Mouse (Mus musculus): ENCODE measurements at regions not wholly inside any gene's neighbourhood (a gene's known extent, or its start where the extent isn't known, plus 50 kb on each side); places are given as distances from the start of the nearest gene placed in this dataset.
A peak's percentile ranks its signal among the peaks of the same experiment; 100 is the strongest.

DNA sequence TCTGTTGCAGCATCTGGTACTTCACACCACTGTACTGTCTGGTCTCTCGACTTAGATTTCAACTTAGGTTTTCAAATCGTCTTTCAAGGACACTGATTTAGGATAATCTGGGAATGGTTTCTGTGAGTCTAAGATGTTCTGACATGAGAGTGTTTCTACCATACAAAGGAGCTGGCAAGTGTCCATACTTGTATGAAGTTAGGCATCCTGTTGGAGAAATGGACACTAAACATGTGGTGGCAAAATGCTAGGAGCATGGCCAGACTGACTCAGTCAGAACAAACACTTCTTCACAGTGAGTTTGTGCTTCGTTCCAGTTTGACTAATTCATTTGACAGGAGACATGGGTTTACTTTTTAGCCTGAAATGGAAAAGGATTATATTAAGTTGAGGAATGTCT, 194.5 kb upstream of the Thbs1 start:
- DNase-seq: no peak

DNA sequence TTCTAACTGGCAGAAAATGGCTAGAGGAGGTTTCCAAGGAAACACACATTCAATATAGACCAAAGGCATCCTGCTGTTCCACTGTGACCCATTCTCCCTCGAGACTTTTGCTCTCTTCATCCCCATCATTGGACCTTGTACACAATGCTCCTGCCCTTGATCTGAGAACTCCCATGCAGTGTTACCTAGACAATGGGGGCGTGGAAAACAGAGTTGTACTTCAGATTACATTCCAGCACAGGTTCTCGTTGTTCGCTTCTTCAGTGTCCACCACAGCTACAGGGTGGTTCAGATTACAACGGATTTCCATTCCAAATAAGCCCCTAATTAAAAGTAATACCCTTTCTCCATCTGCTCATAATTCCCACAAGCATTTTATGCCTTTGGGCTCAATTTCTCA, 186.8 kb upstream of the Thbs1 start:
- no peak for DNase-seq

DNA sequence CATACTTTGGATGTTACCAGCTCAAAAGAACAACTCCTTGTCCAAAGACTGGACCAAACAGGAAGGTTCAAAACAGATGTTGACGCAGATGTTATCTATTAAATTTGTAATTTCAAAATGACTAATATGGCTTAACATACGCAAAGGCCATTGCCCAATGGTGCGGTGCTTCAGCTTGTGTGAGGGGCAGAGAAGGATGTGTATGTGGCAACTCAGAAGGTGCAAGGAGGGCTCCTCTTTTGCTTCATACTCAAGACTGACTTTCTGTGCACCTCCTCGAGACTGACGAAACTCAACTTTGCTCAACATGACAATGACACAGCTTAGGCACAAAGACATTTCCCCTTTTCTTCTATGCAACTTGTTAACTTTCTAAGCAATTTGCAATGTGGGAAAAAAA, 186.3 kb upstream of the Thbs1 start:
- no peak for DNase-seq

DNA sequence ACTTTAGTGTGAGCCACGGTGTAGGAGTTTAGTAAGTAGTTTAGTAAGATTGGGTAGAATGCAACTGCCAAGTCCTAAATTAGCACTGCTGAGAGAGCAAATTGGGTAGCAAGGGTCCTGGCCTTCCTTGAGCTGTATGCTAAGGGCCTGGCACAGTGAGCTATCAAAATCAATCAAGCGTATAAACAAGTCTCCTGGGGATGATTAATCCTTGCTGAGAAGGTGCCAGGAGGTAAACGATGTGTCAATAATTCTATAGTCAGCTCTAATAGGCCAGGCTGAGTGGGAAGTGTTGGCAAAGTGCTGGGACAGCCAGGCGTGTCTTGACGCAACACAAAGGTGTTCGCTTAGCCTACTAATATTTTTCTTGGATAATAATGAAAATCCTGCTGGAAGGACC, 183.6 kb upstream of the Thbs1 start:
- no peak for DNase-seq

DNA sequence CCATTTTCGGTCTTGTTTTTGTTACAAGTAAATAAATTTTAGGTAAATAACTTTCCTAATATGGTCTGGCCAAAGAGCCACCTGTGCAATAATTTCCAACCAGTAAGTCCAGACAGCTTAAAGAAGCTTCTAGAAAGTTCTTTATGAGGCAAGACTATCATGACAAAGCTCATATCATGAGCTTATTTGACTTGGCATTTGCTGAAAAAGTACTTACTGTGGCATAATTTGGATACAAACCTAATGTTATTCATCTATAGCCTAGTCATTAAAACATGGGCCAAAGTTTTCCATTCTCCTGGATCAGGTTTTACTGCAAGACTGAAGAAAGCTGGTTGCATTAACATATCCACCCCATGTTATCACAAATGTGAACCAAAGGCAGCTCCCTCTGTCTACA, 182.1 kb upstream of the Thbs1 start:
- no peak for DNase-seq

DNA sequence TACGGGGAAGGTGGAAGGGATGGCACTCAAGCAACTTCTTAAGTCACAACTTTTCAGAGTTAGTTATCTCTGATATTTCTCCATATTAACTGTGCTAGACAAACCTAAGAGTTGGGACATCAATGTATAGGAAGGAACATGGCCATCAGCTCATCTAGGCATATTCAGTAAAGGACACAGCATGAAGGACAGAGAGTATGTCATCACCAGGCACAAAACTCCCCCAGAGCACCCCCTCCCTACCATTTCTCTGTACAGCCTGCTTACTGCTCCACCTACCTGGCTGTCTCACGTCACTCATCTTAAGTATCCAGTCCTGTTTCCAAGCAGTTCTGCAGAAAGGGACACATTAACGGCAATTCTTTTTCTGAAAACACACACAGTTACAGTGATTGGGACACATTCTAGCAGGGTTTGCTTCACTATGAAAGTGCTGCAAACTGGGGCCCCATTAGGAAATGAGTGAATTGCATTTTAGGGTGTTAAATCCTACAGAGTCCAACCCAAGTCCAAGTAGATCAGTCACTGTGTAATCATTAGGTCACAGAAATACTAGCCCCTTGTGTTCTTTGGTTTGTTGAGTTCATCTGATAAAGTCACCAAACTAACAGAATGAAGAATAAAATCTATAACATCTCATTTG, 180.7 kb upstream of the Thbs1 start:
- DNase-seq: no peak

DNA sequence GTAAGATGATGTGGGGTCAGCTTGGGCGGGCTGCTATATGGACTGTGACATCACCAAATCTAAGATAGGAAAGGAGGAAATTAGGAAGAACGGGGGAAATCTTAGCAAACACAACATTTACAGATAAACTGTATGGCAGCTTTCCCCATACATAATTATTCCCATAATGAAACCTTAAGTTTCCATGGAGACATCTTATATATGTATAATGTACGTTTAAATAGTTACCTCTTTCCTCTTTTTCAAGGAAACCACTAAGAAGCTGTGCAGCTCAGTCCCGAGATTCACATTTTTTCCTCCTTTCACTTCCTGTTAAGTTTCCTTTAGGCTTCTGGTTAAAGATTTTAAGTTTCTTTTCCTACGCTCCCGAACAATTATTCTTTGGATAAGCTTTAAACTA, 175.1 kb upstream of the Thbs1 start:
- DNase-seq: no peak

DNA sequence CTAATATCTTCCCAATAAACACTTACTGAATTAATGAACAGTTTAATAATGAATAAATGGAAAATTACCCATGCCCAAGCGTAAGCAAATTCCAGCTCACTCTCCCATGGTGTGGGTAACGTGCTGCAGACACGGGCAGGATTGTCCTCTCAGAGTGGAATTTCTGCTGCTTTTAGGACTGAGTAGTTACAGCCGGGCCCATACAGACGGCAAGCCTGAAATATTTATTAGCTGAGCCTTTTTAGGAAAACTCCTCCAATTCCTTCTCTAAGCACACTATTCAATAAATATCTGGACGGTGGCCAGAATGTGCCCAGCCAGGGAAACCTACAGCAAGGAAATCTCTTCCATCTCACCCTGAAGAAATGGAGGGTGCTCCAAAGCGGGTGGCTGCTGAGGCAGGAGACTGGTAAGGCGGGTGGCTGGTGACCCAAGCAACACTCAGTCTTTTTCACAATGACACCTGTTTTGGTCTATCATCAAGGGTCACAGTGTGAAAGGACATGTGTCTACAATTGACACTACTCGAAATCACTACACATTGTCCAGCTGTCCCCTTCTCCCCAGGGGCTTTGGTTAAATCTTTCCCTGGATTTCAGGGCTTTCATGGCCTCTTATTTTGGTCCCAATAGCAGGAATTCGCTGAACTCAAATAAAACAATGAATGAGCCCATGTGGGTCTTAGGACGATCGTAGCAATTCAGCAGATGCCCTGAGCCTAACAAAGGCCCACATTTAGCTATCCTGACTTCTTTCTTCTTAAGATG, 173.2 kb upstream of the Thbs1 start:
- no peak for DNase-seq

DNA sequence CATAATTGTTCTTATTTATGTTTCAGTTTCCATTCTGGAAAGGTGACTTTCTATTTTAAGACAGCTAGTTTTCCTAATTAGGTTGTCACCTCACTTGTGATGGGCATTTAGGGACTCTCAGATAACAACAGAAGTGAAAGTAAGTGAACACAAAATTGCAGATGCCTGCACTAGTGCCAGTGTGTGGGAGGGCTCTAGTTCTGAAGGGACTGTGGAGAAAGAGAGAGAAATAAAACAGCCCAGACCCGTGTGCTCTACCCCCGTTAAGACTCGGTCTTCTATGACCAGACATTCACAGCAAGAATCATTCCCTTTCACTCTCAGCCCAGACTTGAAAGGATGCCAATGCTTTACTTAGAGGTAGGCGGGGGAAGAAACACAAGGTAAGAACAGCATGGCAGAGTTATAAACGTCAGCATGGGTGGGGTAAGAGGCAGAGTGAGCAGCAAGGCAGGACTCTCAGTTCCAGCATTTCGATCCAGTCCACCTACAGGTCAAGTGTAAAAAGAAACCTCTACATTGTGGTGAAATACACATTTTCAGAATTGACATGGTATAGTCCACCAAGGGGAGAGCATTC, 170.1 kb upstream of the Thbs1 start:
- peak in 1 of 2 experiments; percentile 18 for DNase-seq

DNA sequence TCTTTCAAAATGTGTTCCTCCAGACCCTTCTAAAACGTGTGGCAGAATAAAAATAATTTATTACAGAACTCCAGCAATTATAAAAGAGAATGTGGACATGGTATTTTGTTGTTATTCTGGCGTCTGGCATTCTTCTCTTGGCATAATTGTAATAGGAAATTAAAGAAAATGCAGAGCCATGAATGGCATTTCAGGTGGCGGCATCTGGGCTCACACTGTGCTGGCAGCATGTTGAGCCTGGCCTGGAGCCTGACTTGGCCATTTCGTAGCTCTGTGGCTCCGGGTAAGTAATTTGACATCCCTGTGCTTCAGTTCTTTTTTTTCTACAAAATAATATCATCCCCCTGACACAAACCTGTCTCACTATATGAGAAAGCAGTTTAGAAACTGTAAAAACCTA, 168.0 kb upstream of the Thbs1 start:
- no peak for DNase-seq

DNA sequence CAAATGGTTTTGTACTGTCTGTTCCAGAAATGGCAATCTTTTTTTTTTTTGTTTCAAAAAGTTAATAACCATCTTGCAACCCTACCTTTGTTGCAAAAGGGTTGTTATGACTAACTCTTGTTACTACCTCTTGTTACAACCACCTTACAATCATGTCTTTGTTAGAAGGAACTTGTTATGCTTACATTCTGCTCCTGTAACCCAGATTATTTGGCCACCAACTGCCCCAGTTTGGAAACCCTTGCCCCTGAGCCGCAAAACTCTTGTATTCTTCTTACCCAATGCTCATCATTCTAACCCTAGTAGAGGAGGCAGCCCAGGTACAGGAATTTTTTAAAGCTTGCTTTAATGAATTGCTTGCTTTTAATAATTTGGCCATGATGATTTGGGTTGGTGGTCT, 167.4 kb upstream of the Thbs1 start:
- no peak for DNase-seq

DNA sequence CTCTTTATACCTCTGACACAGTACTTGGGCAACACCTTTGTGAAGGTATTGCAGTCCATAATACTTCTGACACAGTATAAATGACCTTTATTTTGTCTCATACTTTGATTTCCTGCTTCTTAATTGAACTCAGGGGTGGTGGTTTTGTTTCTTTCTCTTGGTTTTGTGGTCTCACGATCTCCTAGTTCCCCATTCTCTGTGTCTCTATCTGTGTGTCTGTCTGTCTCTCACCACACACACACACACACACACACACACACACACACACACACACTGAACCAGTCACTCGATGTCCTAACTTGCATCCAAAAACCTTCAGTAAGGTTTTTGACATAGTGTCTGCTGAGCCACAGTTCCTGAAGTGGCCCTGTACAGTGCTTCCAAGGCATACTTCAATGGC, 166.7 kb upstream of the Thbs1 start:
- no peak for DNase-seq

DNA sequence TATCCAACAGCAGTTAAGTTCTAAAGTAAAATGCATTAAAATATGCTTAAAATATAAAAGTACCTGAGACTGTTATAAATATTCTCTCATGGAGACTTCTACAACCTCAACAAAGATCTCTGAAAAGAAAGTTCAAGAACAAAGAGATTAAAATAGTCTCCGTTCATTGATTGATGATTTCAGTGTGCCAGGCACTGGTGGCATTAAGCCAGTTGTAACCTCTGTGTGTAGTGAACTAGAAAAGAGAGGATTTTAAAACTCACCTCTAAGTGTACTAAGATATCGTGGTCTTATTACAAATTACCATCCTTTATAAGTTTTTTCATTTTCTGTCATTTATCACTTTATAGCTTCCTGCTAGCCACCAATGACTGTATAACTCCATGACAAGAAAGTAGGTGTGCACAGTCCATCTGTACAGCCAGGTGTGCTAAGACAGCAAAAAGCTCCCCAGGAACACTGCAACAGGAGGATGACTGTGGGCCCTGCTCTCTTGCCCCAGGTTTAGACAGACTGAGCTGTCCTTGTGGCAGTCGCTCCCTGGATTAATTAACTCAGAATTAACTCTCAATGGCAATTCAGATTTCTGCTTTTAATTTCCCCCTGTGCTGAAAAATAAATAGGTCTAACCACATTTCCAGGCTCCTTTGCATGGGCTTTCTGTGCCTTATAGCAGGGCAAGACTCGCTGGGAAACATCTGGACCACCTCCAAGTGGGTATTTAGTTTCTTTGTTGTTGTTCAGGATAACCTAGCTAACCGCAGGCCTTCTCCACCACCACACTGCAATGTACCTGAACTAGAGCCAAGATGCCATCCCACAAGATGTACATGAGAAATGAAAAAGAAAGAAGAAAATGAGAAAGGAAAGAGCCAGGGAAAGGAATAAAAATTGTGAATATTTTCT, 161.0 kb upstream of the Thbs1 start:
- no peak for DNase-seq

DNA sequence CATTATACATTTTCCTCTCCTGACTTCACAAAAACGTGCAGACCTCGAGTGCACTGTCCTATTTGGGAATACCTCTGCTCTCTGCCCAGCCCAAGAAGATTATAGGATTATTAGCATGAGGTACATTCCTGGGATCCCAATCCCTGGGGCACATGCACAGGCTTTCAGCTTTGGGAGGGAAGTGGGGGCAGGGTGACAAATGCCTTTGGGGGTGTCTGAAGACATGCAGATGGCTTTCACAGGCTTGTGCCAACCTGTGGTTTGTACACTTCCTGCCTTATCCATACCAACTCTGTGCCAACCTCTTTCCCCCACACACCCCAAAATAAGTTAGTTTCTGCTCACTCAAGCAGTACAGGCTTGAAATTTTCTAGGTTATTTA, 160.3 kb upstream of the Thbs1 start:
- no peak for DNase-seq

DNA sequence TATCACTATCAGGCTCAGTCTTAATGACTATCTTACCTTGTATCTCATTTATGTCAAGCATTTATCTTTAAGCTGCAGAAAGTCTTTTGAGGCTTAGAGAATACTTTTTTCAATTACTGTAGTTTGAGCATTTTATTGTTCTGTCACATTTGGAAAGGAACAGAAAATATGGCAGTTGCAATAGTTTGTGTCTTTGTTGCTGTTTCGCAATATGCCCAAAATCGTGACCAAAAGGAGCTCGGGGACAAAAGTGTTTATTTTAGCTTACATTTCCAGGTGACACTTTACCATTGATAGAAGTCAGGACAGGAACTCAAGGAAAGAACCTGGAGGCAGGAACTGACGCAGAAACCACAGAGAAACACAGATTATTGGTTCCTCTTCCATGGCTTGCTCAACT, 152.9 kb upstream of the Thbs1 start:
- no peak for DNase-seq

DNA sequence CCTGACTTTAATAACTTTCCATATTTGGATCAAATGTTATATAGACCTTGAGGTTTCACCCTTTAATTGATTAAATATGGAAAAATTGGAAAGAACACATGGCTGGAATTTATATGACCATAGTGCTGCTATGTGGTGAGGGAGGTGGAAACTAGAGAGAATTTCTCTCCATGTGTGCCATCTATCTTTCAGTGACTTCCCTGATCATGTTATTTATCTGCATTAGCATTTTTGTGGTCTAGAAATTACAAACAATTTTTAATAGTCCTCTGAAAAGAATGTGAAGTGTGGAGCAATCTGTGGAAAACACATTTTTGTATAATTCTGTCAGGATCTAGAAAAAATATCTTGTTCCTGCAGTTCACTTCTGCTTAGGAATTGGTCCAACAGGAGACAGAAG, 152.2 kb upstream of the Thbs1 start:
- no peak for DNase-seq

DNA sequence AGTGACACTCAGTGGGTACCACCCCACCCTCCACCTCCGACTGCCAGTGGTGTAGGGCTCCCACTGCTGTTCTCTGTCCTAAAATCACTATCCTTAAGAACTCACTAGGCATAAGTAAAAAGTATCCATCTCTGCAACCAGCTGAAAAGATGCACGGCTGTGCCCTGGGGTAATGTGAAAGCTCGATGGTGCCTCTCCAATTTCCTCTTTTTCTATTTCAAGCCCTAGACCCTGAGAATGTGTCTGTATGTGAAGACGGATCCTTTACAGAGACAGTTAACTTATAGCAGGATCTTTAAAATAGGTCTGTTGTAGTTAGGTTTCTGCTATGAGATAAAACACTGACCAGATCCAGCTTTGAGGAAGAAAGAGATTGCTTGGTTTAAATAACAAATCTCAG, 149.1 kb upstream of the Thbs1 start:
- no peak for DNase-seq

DNA sequence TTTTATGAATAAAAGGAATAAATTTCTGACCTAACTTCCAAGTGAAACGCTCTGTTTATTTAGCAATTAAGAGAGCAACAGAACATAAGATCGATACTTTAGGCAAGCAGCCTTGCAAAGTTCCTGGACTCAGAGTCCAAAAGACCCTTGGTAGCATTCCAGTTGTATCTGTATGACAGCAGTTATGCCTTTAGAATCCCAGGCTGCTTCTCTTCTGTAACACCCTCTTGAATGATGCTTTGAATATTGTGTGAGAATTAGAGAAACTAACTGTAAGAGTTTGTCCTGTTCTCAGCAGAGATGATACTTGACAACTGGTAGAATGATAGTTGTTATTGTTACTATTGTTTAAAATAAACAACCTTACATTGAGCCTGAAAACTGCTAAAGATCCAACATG, 148.2 kb upstream of the Thbs1 start:
- DNase-seq: no peak

DNA sequence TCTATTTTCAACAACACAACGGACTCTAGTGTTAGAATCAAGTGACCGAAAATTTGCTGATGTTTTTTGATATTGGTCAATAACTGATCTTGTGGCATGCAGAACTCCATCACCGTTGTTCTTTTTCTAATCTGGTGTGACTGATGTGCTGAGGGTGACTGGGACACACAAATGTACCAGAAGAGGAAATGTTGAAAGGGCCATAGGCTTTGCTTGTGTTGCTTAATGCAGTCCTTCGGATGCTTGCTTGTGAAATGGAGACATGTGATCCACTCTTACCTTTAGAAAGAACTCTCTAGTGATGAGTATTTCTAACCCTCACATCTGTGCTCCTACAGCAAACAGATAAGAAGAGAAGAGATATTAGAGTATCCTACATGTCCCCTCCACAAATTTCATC, 145.9 kb upstream of the Thbs1 start:
- no peak for DNase-seq

DNA sequence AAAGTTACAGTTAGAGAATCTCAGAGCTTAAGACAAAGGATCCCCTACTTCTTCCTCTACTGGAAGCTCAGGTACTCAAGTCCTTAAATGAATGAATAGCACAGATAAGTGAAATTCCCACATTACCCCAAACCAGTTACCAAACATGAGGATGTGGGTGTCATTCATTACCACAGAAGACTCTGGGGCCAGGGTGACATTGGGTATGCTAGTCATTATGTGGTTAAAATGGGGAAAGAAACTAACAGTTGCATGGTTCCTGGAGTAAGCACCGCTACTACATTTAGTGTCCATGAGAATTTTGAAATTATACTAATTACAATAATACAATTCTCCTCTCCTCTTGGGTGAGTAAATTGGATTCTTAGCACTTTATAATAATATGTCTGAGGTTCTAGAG, 142.9 kb upstream of the Thbs1 start:
- DNase-seq: no peak

DNA sequence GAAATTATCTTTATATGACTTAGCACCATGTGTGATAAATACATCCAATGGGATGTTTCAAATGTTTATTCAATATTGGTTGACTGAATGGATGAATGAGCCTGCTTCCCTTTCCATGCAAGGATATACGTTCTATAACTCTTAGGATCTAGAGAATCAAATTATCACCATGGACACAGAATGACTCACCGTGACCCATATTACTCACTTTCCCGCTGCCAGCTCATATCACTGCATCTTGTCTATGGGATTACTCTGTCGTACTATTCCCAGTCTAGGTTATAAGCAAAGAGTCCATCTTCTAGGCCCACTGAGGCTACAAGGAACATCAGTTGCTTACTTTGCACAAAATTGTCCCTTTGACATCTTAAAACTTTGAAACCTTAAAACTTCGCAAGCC, 141.0 kb upstream of the Thbs1 start:
- DNase-seq: no peak

DNA sequence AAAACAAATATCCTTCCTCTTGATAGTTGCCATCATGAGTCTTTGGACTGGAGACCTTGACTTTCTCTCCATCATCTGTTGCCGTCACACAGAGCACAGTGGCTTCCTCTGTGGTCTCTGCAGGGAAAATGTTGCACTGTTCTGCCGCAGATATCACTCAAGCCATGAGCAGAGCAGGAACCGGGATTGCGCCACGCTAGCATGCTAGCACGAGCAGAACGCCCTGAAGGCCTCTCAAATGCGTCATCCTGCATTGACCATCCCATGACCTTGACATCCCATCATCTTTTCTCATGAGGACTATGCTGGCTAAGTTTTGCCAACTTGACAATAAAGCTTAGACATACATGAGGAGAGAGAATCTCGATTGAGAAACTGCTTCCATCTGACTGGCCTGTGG, 134.6 kb upstream of the Thbs1 start:
- DNase-seq: no peak

DNA sequence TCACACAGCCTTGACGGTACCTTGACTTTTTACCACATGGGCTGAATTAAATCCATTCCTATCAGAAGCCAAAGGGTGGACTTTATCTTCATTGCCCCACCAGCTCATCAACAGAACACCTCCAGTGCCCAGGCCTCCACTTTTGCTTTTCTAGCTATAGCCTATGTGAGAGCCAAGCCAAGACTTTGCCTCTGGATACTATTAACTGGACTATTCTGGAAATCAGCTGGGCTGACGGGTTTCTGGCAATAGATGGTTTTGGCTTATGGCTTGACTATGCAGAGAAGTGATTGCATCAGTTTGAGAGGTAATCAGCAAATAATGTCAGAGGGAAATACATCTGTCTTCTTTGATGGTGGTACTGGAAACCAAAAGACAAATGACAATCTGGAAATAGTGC, 130.8 kb upstream of the Thbs1 start:
- no peak for DNase-seq

DNA sequence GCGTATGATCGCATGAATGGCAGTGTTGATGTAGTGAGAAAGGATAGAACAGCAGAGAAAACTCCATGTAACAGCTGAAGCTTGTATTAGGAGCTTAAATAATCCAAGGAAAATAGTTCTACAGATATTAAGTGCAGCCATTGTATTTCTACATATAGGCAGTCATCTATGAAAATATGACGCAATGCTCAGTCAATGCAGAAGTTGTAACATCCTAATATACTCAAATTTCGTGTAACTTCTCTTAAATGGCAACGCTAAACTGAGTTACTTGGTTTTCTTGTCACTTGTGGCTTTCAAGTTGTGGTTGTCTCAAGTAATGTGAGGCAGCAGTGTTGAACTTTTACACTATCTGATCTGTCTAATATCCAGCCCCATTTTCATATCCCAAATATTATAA, 127.1 kb upstream of the Thbs1 start:
- DNase-seq: no peak

Data from lung, adult 18-20 months (tissue).